6 mouse cellular contexts compared by ENCODE assay signal in the genomic region with DNA sequence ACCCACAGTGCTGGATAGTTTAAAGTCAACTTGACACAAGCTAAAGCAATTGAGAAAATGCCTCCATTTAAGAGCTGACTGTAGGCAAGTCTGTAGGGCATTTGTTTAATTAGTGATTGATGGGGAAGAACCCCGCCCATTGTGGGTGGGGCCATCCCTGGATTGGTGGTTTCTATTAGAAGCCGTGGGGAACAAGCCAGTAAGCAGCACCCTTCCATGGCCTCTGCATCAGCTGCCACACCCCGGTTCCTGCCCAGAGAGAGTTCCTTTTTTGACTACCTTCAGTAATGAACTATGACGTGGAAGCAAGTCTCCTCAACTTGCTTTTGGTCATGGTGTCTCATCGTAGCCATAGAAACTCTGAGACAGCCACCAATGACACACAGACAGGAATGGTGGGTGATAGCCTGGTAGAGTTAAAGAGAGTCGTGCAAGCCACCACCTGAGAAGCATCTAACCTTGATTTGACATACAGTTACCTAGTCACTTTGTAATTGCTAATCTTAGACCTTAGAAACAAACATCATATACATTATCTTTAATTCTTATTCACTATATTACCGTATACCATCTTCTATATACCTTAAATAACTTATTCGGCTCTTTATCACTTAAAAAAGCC. TPM values are rescaled to one million over a fixed set of nuclear protein-coding genes. Genes with fewer than 3 reads are reported as not detected.
A peak's percentile ranks its signal among the peaks of the same experiment; 100 is the strongest.
DNase-seq lines count a peak whose midpoint lies in the region; ATAC-seq and TF ChIP-seq lines count a peak whose summit lies in the region.
"Not testable (repeated sequence)": the region's sequence is repeated elsewhere in the genome, so short reads cannot be mapped to it uniquely, and the experiment has no call there.

No protein-coding gene starts in this region.

- H3K9me3 ChIP-seq in CH12.LX (replicated peaks; ENCODE audit: low read length), result not testable (repeated sequence)

- H3K9ac ChIP-seq in CH12.LX (ENCODE audit: insufficient read depth, low read depth), result not testable (repeated sequence)

- not testable (repeated sequence) for TF ChIP-seq EP300 in CH12.LX (IDR thresholded peaks at IDR 0.05; ENCODE audit: low read length)

- peak; percentile 12; the same call in 1 of the 2 replicates for ATAC-seq in granulocyte monocyte progenitor cell, adult 5-6 weeks (replicated peaks; ENCODE audit: poor library complexity, severe bottlenecking)

- TF ChIP-seq RAD21 in CH12.LX (IDR thresholded peaks at IDR 0.05; ENCODE audit: low read depth, low read length), result not testable (repeated sequence)

- peaks cover 2 to 19% of the 10 kb centered on the region in 2 experiments; a peak in 2 of 4 replicates for H3K4me1 ChIP-seq in CH12.LX (ENCODE audit: control insufficient read depth in 1 of 2, insufficient read depth in 2 of 2)

- not testable (repeated sequence) for H3K27ac ChIP-seq in CH12.LX (ENCODE audit: insufficient read depth, low read depth)

- in situ Hi-C loops in CH12.LX (cut with MboI; ENCODE audit: low pct_ligation_motif_present, low pct_unique_long_range_greater_than_20kb, low sequenced_read_pairs), result not testable (repeated sequence)

- H3K4me3 ChIP-seq in CH12.LX (replicated peaks in 1 of 3; ENCODE audit: low read depth in 2 of 3, low read length in 2 of 3, poor library complexity in 1 of 3), result not testable (repeated sequence)

- H3K27me3 ChIP-seq in CH12.LX (replicated peaks); splenic B cell, adult 2 months (ENCODE audit: control insufficient read depth, insufficient read depth, low read length, poor library complexity, severe bottlenecking): not testable (repeated sequence)

- TF ChIP-seq CTCF in CH12.LX (conservative IDR thresholded peaks at IDR 0.05 in 1 of 2, IDR thresholded peaks at IDR 0.05 in 1 of 2; ENCODE audit: low read depth in 2 of 2, low read length in 2 of 2), result not testable (repeated sequence)

- H3K36me3 ChIP-seq in CH12.LX (replicated peaks in 1 of 2; ENCODE audit: control insufficient read depth in 1 of 2, insufficient read depth in 1 of 2, low read length in 1 of 2); splenic B cell, adult 2 months (ENCODE audit: control insufficient read depth, insufficient read depth, low read length, poor library complexity, severe bottlenecking): not testable (repeated sequence)

- TF ChIP-seq POLR2A in CH12.LX (IDR thresholded peaks at IDR 0.05; ENCODE audit: low read depth, low read length), result not testable (repeated sequence)

- H3K4me2 ChIP-seq in CH12.LX (ENCODE audit: insufficient read depth, low read depth, poor library complexity, severe bottlenecking), result not testable (repeated sequence)

- DNase-seq in CH12.LX (ENCODE audit: extremely low read depth) (peak; percentile 17), R1 (ENCODE audit: low read depth, low spot score) (peak; percentile 69)
- peak; percentile 22 for DNase-seq in lung, postnatal 36 days
- DNase-seq in spleen, adult 12 weeks (ENCODE audit: low spot score), result peak; percentile 6
- DNase-seq in splenic B cell, adult 2 months (ENCODE audit: low read depth, low spot score), result peak; percentile 85

- H3K79me2 ChIP-seq in CH12.LX (replicated peaks; ENCODE audit: control insufficient read depth, extremely low read depth, insufficient read depth, poor library complexity, severe bottlenecking), result not testable (repeated sequence)

- dilution Hi-C loops in CH12.LX (cut with MboI; ENCODE audit: extremely low pct_ligation_motif_present, extremely low pct_unique_long_range_greater_than_20kb, low sequenced_read_pairs), result not testable (repeated sequence)

RNA-seq across cellular contexts. Expression of a gene that starts 30.2 kb away (rescaled TPM):
- total RNA-seq in CH12.LX (2012; rRNA removed), result 0.04 and 0.25 TPM in 2 replicates
- total RNA-seq in CH12.LX (2014; rRNA removed), result 0.09 and 0.31 TPM in 2 replicates
- 0.17 and 0.31 TPM in 2 replicates for polyA plus RNA-seq in CH12.LX (2012; ENCODE audit: insufficient read length, low read depth)
- total RNA-seq in granulocyte monocyte progenitor cell, adult 5-6 weeks (2014; fragmentation: Nextera tagmentation), result not detected in 2 replicates
- 0.46 TPM in 1 of 2 replicates, not detected in the other for total RNA-seq in granulocyte monocyte progenitor cell, adult 5-6 weeks (2017)

Comparison
In these comparisons a context has a peak if more than half of its experiments do, and no peak if none do; other contexts are left out.
1. DNase-seq: peak in every context shown above with its lines; median percentile 85 in splenic B cell, adult 2 months; 69 in R1; 22 in lung, postnatal 36 days; 17 in CH12.LX; 6 in spleen, adult 12 weeks.